In genomic region chr4:132420471-132420870, GRCm38 (mm10) we compare ENCODE assay signal across 10 mouse cellular contexts. TPM values are rescaled to one million over a fixed set of nuclear protein-coding genes. Genes with fewer than 3 reads are reported as not detected.
DNase-seq lines count a peak whose midpoint lies in the region; ATAC-seq and TF ChIP-seq lines count a peak whose summit lies in the region.
"Had no signal": no experiment of that assay in that cellular context is flagged by ENCODE, and none has a peak within 500 bp of the region (broad histone marks: within the 10 kb centered on the region; RNA-seq: fewer than 3 reads in every experiment).

No protein-coding gene starts in this region.

- 68% methylated on average over 5 of the region's 5 CpGs for WGBS in forebrain, embryonic 15.5 days
- WGBS in liver, embryonic 13.5 days (ENCODE audit: insufficient replicate concordance) = 73% methylated on average over 5 of the region's 5 CpGs
- 63% methylated on average over 5 of the region's 5 CpGs for WGBS in thymus, adult 2 months

- H3K4me1 ChIP-seq in erythroblast, embryonic 14.5 days (ENCODE audit: control insufficient read depth) = peaks cover 59% of the 10 kb centered on the region
- H3K4me1 ChIP-seq in forebrain, embryonic 15.5 days = peaks cover 17% of the 10 kb centered on the region
- H3K4me1 ChIP-seq in liver, embryonic 13.5 days (replicated peaks) = peaks cover 59% of the 10 kb centered on the region
- H3K4me1 ChIP-seq in thymus, adult 2 months (replicated peaks; ENCODE audit: control insufficient read depth, insufficient read depth, low read length) = no peaks in the 10 kb centered on the region

- no peak overlapping the region for H3K9ac ChIP-seq in forebrain, embryonic 15.5 days (replicated peaks)
- peak overlapping the region; percentile 97 for H3K9ac ChIP-seq in liver, embryonic 13.5 days

- H3K27me3 ChIP-seq in erythroblast, embryonic 14.5 days (ENCODE audit: control insufficient read depth) = no peaks in the 10 kb centered on the region
- no peaks in the 10 kb centered on the region for H3K27me3 ChIP-seq in forebrain, embryonic 15.5 days
- H3K27me3 ChIP-seq in liver, embryonic 13.5 days = no peaks in the 10 kb centered on the region
- no peaks in the 10 kb centered on the region for H3K27me3 ChIP-seq in thymus, adult 2 months (ENCODE audit: control insufficient read depth, insufficient read depth, low read length)

- H3K9me3 ChIP-seq in erythroblast, embryonic 14.5 days (ENCODE audit: control insufficient read depth, low read length) = peaks cover 5% of the 10 kb centered on the region
- H3K9me3 ChIP-seq in forebrain, embryonic 15.5 days = no peaks in the 10 kb centered on the region
- peaks cover 3% of the 10 kb centered on the region; the same call in 1 of the 2 replicates for H3K9me3 ChIP-seq in liver, embryonic 13.5 days (replicated peaks)

- H3K4me2 ChIP-seq in forebrain, embryonic 15.5 days (replicated peaks) = peak overlapping the region; percentile 55
- H3K4me2 ChIP-seq in liver, embryonic 13.5 days = peak overlapping the region; percentile 83

- peaks cover 19% of the 10 kb centered on the region for H3K36me3 ChIP-seq in erythroblast, embryonic 14.5 days (ENCODE audit: control insufficient read depth)
- no peaks in the 10 kb centered on the region for H3K36me3 ChIP-seq in forebrain, embryonic 15.5 days
- peaks cover 3% of the 10 kb centered on the region; the same call in 1 of the 2 replicates for H3K36me3 ChIP-seq in liver, embryonic 13.5 days
- H3K36me3 ChIP-seq in thymus, adult 2 months (ENCODE audit: control insufficient read depth, insufficient read depth, low read length) = no peaks in the 10 kb centered on the region

- peak overlapping the region; percentile 100 for H3K4me3 ChIP-seq in erythroblast, embryonic 14.5 days (replicated peaks)
- peak overlapping the region; percentile 98 for H3K4me3 ChIP-seq in forebrain, embryonic 15.5 days
- peak overlapping the region; percentile 93 for H3K4me3 ChIP-seq in liver, embryonic 13.5 days (replicated peaks)
- H3K4me3 ChIP-seq in thymus, adult 2 months (ENCODE audit: control insufficient read depth, insufficient read depth, low read length) = no peak overlapping the region

- no peak for ATAC-seq in erythroblast, adult 5-6 weeks (replicated peaks; ENCODE audit: low FRiP score, poor library complexity, severe bottlenecking)
- ATAC-seq in forebrain, embryonic 15.5 days (replicated peaks) = no peak
- ATAC-seq in liver, embryonic 13.5 days (ENCODE audit: low read depth) = no peak

- H3K27ac ChIP-seq in forebrain, embryonic 15.5 days (replicated peaks) = no peak overlapping the region
- peak overlapping the region; percentile 96 for H3K27ac ChIP-seq in liver, embryonic 13.5 days
- no peak overlapping the region for H3K27ac ChIP-seq in thymus, adult 2 months (ENCODE audit: control insufficient read depth, insufficient read depth, low read length)

- no peak for TF ChIP-seq CTCF in thymus, adult 2 months (IDR thresholded peaks at IDR 0.05; ENCODE audit: borderline replicate concordance, control insufficient read depth, extremely low read depth, insufficient read depth, low read length, poor library complexity)

- peak; percentile 63 for DNase-seq in 3T3-L1 (ENCODE audit: low read depth, low spot score)
- no peak for DNase-seq in liver, embryonic 13.5 days
- DNase-seq in urinary bladder, adult 2 months (ENCODE audit: low spot score) = no peak
- no peak for DNase-seq in thymus, adult 2 months
- no peak for DNase-seq in kidney, postnatal 14 days
- DNase-seq: adrenal gland, adult 8-10 months; kidney, adult 11 months had no signal

- no peak for TF ChIP-seq POLR2A in thymus, adult 2 months (IDR thresholded peaks at IDR 0.05; ENCODE audit: control insufficient read depth, extremely low read depth, insufficient read depth, low read length, poor library complexity)

RNA-seq across cellular contexts. Expression of gene Phactr4, which starts 1.8 kb away (rescaled TPM):
- 0.52 and 0.57 TPM in 2 replicates for polyA plus RNA-seq in erythroblast, embryonic 14.5 days (2012)
- 8.8 and 16.9 TPM in 2 replicates for total RNA-seq in erythroblast, adult 5-6 weeks (2015; ENCODE audit: low replicate concordance)
- 14.1 and 28.0 TPM in 2 replicates for total RNA-seq in erythroblast, adult 5-6 weeks (2017; ENCODE audit: low replicate concordance)
- 11.5 and 12.6 TPM in 2 replicates for polyA plus RNA-seq in forebrain, embryonic 15.5 days (2015; fragmentation: Nextera tagmentation; extraction: Ambion mirVana)
- 10.3 and 12.5 TPM in 2 replicates for polyA plus RNA-seq in liver, embryonic 13.5 days (2015; fragmentation: Nextera tagmentation; extraction: Ambion mirVana)
- polyA plus RNA-seq in urinary bladder, adult 2 months (2012; rRNA removed) = 9.1 and 14.1 TPM in 2 replicates
- polyA plus RNA-seq in thymus, adult 2 months (2012; rRNA removed) = 11.3 and 13.0 TPM in 2 replicates

RNA-seq across cellular contexts. Expression of gene Med18, which starts 43.2 kb away (rescaled TPM):
- polyA plus RNA-seq in erythroblast, embryonic 14.5 days (2012) = 0.37 and 0.49 TPM in 2 replicates
- total RNA-seq in erythroblast, adult 5-6 weeks (2015; ENCODE audit: low replicate concordance) = 2.5 and 5.6 TPM in 2 replicates
- total RNA-seq in erythroblast, adult 5-6 weeks (2017; ENCODE audit: low replicate concordance) = 2.8 and 4.0 TPM in 2 replicates
- polyA plus RNA-seq in forebrain, embryonic 15.5 days (2015; fragmentation: Nextera tagmentation; extraction: Ambion mirVana) = 20.8 and 21.3 TPM in 2 replicates
- 17.1 and 19.7 TPM in 2 replicates for polyA plus RNA-seq in liver, embryonic 13.5 days (2015; fragmentation: Nextera tagmentation; extraction: Ambion mirVana)
- polyA plus RNA-seq in urinary bladder, adult 2 months (2012; rRNA removed) = 5.6 and 7.5 TPM in 2 replicates
- polyA plus RNA-seq in thymus, adult 2 months (2012; rRNA removed) = 6.7 and 10.4 TPM in 2 replicates
